Mouse (Mus musculus) embryo, embryonic 10.5 days (tissue): ENCODE results near the gene Itgae.

Source experiments
- DNase-seq: peaks from one replicate; pipeline ENCODE4 v3.0.0-alpha.2; 2015; ENCODE audit warnings: low spot score

Gene Itgae

GRCm38 (mm10) chr11:73090283-73090682 is at the start of gene Itgae:
TSS of gene Itgae (plus strand) at chr11:73090583.
- no peak for DNase-seq

- DNase-seq = no peak
These were observed 46.1 kb upstream of the Itgae start for GRCm38 (mm10) chr11:73044229-73044755.

GRCm38 (mm10) chr11:73044789-73045188 is 45.6 kb upstream of the Itgae start:
- no peak for DNase-seq

- peak; percentile 98 for DNase-seq
These were observed 42.8 kb upstream of the Itgae start, which contains the start of gene Ncbp3 for GRCm38 (mm10) chr11:73047542-73047996. TSS of gene Ncbp3 (plus strand) at chr11:73047783.

DNA sequence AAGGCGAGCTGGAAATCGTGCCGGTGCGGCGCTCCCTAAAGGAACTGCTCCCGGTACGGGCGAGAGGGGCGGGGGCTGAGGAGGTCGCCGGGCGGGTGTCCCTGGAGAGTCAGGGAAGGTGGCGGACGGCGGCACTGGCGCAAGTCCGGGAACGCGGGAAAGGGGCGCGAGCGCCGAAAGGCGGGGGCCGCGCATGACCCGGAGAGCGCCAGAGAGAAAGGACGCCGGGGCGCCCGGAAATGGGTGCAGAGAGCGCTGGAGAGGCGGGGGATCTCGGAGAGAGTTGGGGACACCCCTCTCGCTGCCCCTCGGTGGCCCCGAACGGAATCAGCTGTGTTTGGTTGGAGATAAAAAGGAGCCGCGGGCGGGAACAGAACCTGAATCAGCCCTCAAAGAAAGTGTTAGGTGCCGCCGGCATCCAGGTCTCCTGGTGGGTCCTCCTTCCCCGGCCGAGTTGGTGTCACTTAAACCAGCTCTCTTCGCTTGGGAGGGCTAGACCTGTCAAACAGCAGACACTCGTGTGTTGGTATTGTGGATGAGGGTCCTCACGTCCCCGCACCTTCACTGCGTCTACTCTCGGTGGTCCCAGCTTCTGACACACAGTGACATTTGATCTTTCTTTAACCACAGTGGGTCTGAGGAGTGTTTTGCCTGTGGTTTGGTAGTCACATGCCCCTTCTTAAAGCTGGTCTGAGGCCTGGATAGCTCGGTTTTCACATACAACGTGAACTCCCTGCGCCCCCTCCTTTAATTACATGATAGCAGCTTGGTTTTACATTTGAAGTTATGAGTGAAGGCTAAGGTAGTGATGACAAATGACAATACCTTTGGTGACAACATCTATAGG is 42.1 kb upstream of the Itgae start:
- peak; percentile 64 for DNase-seq

DNA sequence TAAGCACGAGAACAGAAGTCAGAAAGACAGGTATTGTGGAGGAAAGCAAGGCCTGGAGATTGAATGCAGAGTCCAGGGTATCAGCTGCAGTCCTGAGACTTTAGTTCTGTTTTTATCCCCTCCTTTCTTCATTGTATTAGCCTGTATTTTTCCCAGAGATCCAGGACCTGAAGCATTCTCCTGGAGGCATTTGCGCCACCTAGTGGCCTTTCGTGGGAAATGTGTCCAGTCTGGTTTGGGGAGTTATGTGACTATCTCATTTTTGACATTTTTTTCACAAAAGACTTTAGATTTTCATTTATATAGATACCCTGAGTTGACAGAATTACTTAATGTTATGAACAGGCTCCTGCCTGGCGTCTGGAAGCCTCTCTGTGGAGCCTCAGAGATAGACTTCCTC is 41.0 kb upstream of the Itgae start:
- DNase-seq = peak; percentile 94

- DNase-seq = no peak
These were observed 37.6 kb upstream of the Itgae start for GRCm38 (mm10) chr11:73052795-73053194.

- DNase-seq = no peak
These were observed 32.7 kb upstream of the Itgae start for GRCm38 (mm10) chr11:73057701-73058100.

- DNase-seq = no peak
These were observed 30.8 kb upstream of the Itgae start for GRCm38 (mm10) chr11:73059630-73060029.

DNA sequence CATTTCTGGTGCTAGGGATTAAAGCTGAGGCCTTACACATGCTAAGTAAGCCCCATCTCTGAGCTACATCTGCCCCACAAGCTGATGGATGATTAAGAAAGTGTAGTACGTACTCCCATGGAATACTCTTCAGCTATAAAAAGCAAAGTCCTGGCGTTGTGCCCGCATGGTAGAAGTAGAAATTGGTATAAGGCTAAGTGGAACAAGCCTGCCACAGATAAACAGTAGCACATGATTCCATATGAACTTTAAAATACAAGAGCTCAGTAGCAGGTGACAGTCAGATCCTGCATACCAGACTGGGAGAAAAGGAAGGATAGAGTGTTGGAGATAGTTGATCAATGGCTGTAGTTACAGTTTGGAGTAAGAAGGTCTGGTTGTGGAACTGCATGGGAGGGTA is 29.0 kb upstream of the Itgae start:
- DNase-seq = no peak

DNA sequence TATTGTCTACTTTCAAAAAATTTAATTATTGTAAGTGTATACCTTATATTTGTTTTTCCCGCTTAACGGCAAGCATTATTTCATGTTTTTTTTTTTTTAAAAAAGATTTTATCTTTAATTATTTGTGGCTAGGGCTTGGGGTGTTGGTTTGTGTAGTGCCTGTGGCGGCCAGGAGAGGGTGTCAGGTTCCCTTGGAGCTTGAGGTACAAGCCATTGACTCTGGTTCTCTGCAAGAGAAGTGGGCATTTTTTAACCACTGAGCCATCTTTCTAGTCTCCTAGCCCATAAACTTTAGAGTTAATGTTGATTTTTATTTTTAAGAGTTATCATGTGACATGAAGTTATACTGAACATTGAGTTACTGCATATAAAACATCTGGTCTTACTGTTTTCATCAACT is 18.5 kb upstream of the Itgae start:
- DNase-seq = peak; percentile 46

GRCm38 (mm10) chr11:73076295-73076694 is 14.1 kb upstream of the Itgae start:
- DNase-seq = no peak

DNA sequence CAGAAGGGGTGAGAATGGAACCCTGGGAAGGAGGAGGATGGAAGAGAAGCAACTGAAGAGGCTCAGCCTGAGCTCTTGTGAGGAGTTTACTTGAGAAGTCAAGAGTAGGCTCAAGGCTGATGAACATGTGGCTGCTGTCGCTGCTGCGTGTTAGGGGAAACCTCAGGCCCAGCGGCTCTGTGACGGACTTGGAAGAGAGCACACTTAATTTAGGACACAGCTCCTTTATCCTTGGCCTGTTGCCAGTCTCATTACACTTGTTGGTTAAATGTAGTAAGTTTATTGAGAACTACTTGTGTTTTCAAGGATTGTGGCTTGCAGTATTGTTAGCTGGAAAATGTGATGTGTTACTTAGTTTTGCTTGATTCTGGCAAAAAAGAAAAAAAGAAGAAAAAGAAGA is 13.7 kb upstream of the Itgae start:
- no peak for DNase-seq

GRCm38 (mm10) chr11:73077211-73077720 is 13.1 kb upstream of the Itgae start:
- DNase-seq = no peak

DNA sequence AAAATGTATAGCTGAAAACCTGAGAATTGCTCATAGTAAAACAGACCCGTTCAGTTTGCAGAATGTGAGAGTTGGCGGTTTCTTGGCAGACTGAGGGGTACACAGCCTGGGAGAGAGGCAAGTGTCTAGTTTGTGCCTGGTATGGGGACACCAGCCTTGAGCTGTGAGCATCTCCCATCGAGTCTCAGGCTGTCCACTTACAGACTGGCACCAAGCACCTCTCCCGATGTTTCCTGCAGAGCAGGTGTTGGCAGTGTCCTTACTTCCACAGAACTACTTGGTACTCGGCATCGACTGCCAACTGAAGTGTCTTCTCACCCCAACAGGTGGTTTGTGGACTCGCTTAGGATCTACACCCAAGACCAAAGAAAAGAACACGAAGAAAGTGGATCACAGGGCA is 11.8 kb upstream of the Itgae start:
- DNase-seq = no peak

GRCm38 (mm10) chr11:73080306-73080705 is 10.1 kb upstream of the Itgae start:
- no peak for DNase-seq

DNA sequence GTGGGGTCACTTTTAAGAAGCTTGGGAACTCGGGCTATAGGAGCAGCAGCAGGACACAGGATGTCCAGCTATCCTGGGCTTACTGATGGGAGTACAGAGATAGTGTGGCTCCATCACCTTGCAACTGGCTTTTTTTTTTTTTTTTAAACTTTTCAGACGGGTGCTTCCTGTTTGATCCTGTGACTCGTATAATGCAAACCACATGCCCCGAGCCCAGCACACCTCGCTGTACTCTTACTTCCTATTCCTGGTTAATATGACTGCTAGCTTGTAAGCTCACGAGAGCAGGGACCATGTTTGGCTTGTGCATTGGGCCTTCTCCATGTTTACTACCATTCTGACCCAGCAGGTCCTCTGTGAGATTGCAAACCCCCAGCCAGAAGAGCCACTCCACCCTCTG is 6.1 kb upstream of the Itgae start:
- peak; percentile 23 for DNase-seq

DNA sequence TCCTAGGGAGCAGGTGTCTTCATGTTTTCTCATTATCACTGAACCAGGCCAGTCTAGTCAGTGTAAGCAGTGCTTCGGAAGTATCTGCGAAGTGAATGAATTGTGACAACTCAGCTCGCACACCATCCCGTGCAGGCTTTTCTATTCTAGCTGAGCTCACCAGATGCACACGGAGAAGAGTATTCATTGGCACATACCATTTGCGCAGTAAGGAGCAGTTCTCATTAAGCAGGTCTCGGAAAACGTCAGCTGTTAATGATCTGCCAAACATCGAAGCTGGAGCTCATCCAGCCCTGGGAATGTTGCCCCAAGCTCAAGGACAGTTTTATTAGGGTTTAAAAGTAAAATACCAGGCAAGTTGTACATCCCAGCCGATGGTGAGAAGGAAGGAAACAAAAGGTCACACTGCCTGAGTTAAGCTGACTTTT is 5.6 kb upstream of the Itgae start:
- DNase-seq = no peak

- DNase-seq = no peak
These were observed 5.0 kb upstream of the Itgae start for GRCm38 (mm10) chr11:73085391-73085790.

GRCm38 (mm10) chr11:73087700-73088480 is 2.5 kb upstream of the Itgae start:
- DNase-seq = peak; percentile 10

GRCm38 (mm10) chr11:73090826-73091225 is 443 bp downstream of the Itgae start:
- DNase-seq = no peak

GRCm38 (mm10) chr11:73092057-73092456 is 1.7 kb downstream of the Itgae start:
- no peak for DNase-seq

DNA sequence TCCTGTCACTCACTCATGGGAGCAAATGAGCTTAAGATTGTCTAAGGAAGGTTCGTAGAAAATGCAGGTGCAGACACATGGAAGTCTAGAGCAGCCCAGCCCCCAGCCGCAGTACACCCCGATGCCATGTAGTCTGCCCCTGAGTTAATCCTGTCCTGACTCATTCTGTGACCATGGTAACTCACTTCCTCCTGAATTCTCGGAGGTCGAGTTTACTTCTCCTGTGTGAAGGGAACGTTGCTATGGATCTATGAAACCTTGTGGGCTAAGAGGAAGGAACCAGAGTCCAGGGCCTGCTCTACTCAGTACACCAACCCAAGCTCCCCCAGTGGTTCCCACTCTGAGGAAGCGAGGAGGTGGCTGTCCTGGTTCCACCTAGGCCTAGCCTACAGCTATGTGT is 2.5 kb downstream of the Itgae start:
- no peak for DNase-seq
